Comparison of ENCODE assay signal across 9 mouse cellular contexts in the genomic region with DNA sequence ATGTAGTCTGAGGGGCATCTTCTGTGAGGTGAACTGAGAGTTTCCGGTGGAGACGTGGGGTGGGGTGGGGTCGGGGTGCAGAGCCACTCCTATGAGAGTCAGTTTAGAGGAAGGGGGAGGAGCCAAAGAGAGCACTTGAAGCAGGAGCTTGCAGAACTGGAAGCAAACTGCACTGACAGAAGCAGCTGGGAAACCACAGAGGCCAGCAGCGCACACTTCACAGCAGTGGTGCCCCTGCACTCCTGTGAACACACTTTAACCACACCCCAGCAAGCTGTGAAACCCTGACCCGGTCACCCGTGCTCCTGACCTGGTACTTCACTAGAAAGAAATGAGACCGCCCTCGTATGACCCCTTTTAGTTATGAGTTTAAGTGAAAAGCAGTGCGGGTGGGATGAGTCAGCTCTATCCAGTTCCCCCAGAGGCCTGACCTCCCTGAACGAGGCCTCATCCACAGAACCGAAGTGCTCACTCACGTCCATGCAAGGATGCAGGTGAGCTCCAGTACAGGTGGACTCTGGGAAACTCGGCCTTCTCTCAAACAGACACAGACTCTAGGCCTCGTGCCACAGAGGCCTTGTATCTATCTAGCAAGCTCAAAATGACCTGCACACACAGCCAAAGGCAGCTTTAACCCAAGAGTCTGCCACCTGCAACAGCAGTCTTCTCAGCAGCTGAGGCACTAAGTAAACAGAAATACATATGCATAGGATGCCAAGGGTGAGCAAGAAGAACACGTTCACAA. TPM values are rescaled to one million over a fixed set of nuclear protein-coding genes. Genes with fewer than 3 reads are reported as not detected.
DNase-seq lines count a peak whose midpoint lies in the region; ATAC-seq and TF ChIP-seq lines count a peak whose summit lies in the region.
"Had no signal": no experiment of that assay in that cellular context is flagged by ENCODE, and none has a peak within 500 bp of the region (broad histone marks: within the 10 kb centered on the region; RNA-seq: fewer than 3 reads in every experiment).

No protein-coding gene starts in this region.

- no peak for ATAC-seq in hindbrain, embryonic 13.5 days (ENCODE audit: low FRiP score)
- ATAC-seq in granulocyte monocyte progenitor cell, adult 5-6 weeks (replicated peaks; ENCODE audit: poor library complexity, severe bottlenecking), result peak; percentile 57
- peak; percentile 48 for ATAC-seq in lung, embryonic 15.5 days (ENCODE audit: borderline replicate concordance, extremely low read depth, low FRiP score, low TSS enrichment)
- no peak for ATAC-seq in forebrain, postnatal 0 days

- H3K4me2 ChIP-seq in hindbrain, embryonic 13.5 days, result no peak overlapping the region
- H3K4me2 ChIP-seq in lung, embryonic 15.5 days, result 0 out of 2 replicates have a peak overlapping the region, but pooled peaks have one; percentile 11
- no peak overlapping the region for H3K4me2 ChIP-seq in forebrain, postnatal 0 days (ENCODE audit: low read depth)
- H3K4me2 ChIP-seq: limb, embryonic 13.5 days had no signal

- H3K4me3 ChIP-seq in hindbrain, embryonic 13.5 days, result no peak overlapping the region
- H3K4me3 ChIP-seq in hindbrain, embryonic 10.5 days, result no peak overlapping the region
- H3K4me3 ChIP-seq in lung, embryonic 15.5 days, result no peak overlapping the region
- no peak overlapping the region for H3K4me3 ChIP-seq in forebrain, postnatal 0 days (ENCODE audit: low read depth, low read length)
- H3K4me3 ChIP-seq: limb, embryonic 13.5 days had no signal

- peaks cover 20% of the 10 kb centered on the region for H3K27me3 ChIP-seq in hindbrain, embryonic 13.5 days
- peaks cover 28% of the 10 kb centered on the region for H3K27me3 ChIP-seq in hindbrain, embryonic 10.5 days (ENCODE audit: insufficient read depth, poor library complexity, severe bottlenecking)
- H3K27me3 ChIP-seq in lung, embryonic 15.5 days, result no peaks in the 10 kb centered on the region
- H3K27me3 ChIP-seq in forebrain, postnatal 0 days (ENCODE audit: insufficient read depth, low read length), result no peaks in the 10 kb centered on the region

- H3K36me3 ChIP-seq in hindbrain, embryonic 13.5 days, result peaks cover 18% of the 10 kb centered on the region
- peaks cover 21% of the 10 kb centered on the region for H3K36me3 ChIP-seq in hindbrain, embryonic 10.5 days
- H3K36me3 ChIP-seq in lung, embryonic 15.5 days, result peaks cover 44% of the 10 kb centered on the region
- peaks cover 2% of the 10 kb centered on the region; the same call in 1 of the 2 replicates for H3K36me3 ChIP-seq in forebrain, postnatal 0 days (ENCODE audit: insufficient read depth)

- 71% methylated on average over 15 of the region's 15 CpGs for WGBS in hindbrain, embryonic 13.5 days
- 65% methylated on average over 15 of the region's 15 CpGs for WGBS in hindbrain, embryonic 10.5 days
- 45% methylated on average over 15 of the region's 15 CpGs for WGBS in lung, embryonic 15.5 days
- WGBS in forebrain, postnatal 0 days, result 74% methylated on average over 15 of the region's 15 CpGs

- peak overlapping the region; percentile 29; the same call in 1 of the 2 replicates for H3K9ac ChIP-seq in hindbrain, embryonic 13.5 days
- H3K9ac ChIP-seq in lung, embryonic 15.5 days, result 0 out of 2 replicates have a peak overlapping the region, but pooled peaks have one; percentile 1
- H3K9ac ChIP-seq in forebrain, postnatal 0 days, result no peak overlapping the region
- H3K9ac ChIP-seq: limb, embryonic 13.5 days had no signal

- DNase-seq in hindbrain, embryonic 10.5 days (ENCODE audit: low spot score), result no peak
- peak; percentile 95 for DNase-seq in thymus, postnatal 0 days (ENCODE audit: low spot score)
- no peak for DNase-seq in right cerebral cortex, postnatal 10 days (ENCODE audit: low spot score in 2 of 2)
- DNase-seq in forebrain, postnatal 0 days, result no peak
- DNase-seq in retina, embryonic 14.5 days (ENCODE audit: low spot score), result no peak

- H3K4me1 ChIP-seq in hindbrain, embryonic 13.5 days (replicated peaks), result peaks cover 29% of the 10 kb centered on the region
- H3K4me1 ChIP-seq in hindbrain, embryonic 10.5 days (replicated peaks), result peaks cover 33% of the 10 kb centered on the region
- H3K4me1 ChIP-seq in lung, embryonic 15.5 days, result peaks cover 57% of the 10 kb centered on the region
- peaks cover 16% of the 10 kb centered on the region; the same call in 1 of the 2 replicates for H3K4me1 ChIP-seq in forebrain, postnatal 0 days (ENCODE audit: insufficient read depth)

- H3K27ac ChIP-seq in hindbrain, embryonic 13.5 days, result no peak overlapping the region
- no peak overlapping the region for H3K27ac ChIP-seq in hindbrain, embryonic 10.5 days
- H3K27ac ChIP-seq in lung, embryonic 15.5 days, result peak overlapping the region; percentile 38
- no peak overlapping the region for H3K27ac ChIP-seq in forebrain, postnatal 0 days (ENCODE audit: low read depth, low read length)
- H3K27ac ChIP-seq: limb, embryonic 13.5 days had no signal

- H3K9me3 ChIP-seq in hindbrain, embryonic 13.5 days, result no peaks in the 10 kb centered on the region
- no peaks in the 10 kb centered on the region for H3K9me3 ChIP-seq in hindbrain, embryonic 10.5 days
- no peaks in the 10 kb centered on the region for H3K9me3 ChIP-seq in lung, embryonic 15.5 days
- H3K9me3 ChIP-seq in forebrain, postnatal 0 days (ENCODE audit: low read length), result no peaks in the 10 kb centered on the region
- H3K9me3 ChIP-seq: limb, embryonic 13.5 days had no signal

- TF ChIP-seq CTCF in forebrain, postnatal 0 days (IDR thresholded peaks at IDR 0.05; ENCODE audit: low read depth), result no peak

RNA-seq across cellular contexts. Expression of a gene that starts 7.1 kb away (rescaled TPM):
- polyA plus RNA-seq in hindbrain, embryonic 13.5 days (2015; fragmentation: Nextera tagmentation; extraction: Ambion mirVana), result 3.7 and 3.9 TPM in 2 replicates
- polyA plus RNA-seq in hindbrain, embryonic 10.5 days (2016; fragmentation: Nextera tagmentation; extraction: Ambion mirVana), result 2.5 and 3.0 TPM in 2 replicates
- 15.7 and 20.5 TPM in 2 replicates for total RNA-seq in granulocyte monocyte progenitor cell, adult 5-6 weeks (2014; fragmentation: Nextera tagmentation)
- 23.3 and 25.3 TPM in 2 replicates for total RNA-seq in granulocyte monocyte progenitor cell, adult 5-6 weeks (2017)
- 8.6 and 8.9 TPM in 2 replicates for polyA plus RNA-seq in lung, embryonic 15.5 days (2015; fragmentation: Nextera tagmentation; extraction: Ambion mirVana)
- polyA plus RNA-seq in thymus, postnatal 0 days (2015; fragmentation: Nextera tagmentation; extraction: Ambion mirVana), result 12.1 and 14.0 TPM in 2 replicates
- 24.2 and 29.1 TPM in 2 replicates for total RNA-seq in forebrain, postnatal 0 days (2014; rRNA removed)
- polyA plus RNA-seq in forebrain, postnatal 0 days (2015; fragmentation: Nextera tagmentation; extraction: Ambion mirVana), result 6.4 and 6.5 TPM in 2 replicates

Comparison
In these comparisons a context has a peak if more than half of its experiments do, and no peak if none do; other contexts are left out.
1. ATAC-seq: peak in granulocyte monocyte progenitor cell, adult 5-6 weeks (single experiment) and lung, embryonic 15.5 days (single experiment); none in hindbrain, embryonic 13.5 days (single experiment) and forebrain, postnatal 0 days (single experiment).